Mouse (Mus musculus) heart, embryonic 15.5 days (tissue): Measurements from ENCODE around the gene Hspa1l. TPM values are rescaled to one million over a fixed set of nuclear protein-coding genes. Genes with fewer than 3 reads are reported as not detected.

Source experiments
- ATAC-seq: fragments of 200-750 bp; cut with Nextera tagmentation; replicated peaks from 2 replicates; pipeline ENCODE4 v1.8.0; 2017; ENCODE audit warnings: low read depth, moderate TSS enrichment; ENCODE audit not compliant: insufficient number of reproducible peaks, insufficient read depth, low FRiP score
- H3K27ac ChIP-seq: fragments of 300-500 bp; sonication (generic); 2 replicates; pipeline ENCODE4 v1.5.1; 2015; ENCODE audit warnings: mild to moderate bottlenecking, inconsistent platforms
- H3K27me3 ChIP-seq: fragments of 300-500 bp; sonication (generic); 2 replicates; pipeline ENCODE4 v1.6.1; 2015; ENCODE audit warnings: inconsistent platforms
- H3K36me3 ChIP-seq: fragments of 300-500 bp; sonication (generic); 2 replicates; pipeline ENCODE4 v1.6.1; 2015; ENCODE audit warnings: mild to moderate bottlenecking, inconsistent platforms
- H3K4me1 ChIP-seq: fragments of 300-500 bp; sonication (generic); replicated peaks from 2 replicates; pipeline ENCODE4 v1.6.1; 2015; ENCODE audit warnings: inconsistent platforms
- H3K4me2 ChIP-seq: fragments of 300-500 bp; sonication (generic); 2 replicates; pipeline ENCODE4 v1.6.1; 2015; ENCODE audit warnings: inconsistent platforms, mild to moderate bottlenecking, moderate library complexity
- H3K4me3 ChIP-seq: fragments of 300-500 bp; sonication (generic); 2 replicates; pipeline ENCODE4 v1.5.1; 2015; ENCODE audit warnings: mild to moderate bottlenecking, inconsistent platforms
- H3K9ac ChIP-seq: fragments of 300-500 bp; sonication (generic); 2 replicates; pipeline ENCODE4 v1.6.1; 2015; ENCODE audit warnings: mild to moderate bottlenecking, inconsistent platforms
- H3K9me3 ChIP-seq: fragments of 300-500 bp; sonication (generic); replicated peaks from 2 replicates; pipeline ENCODE4 v1.6.1; 2016; ENCODE audit warnings: inconsistent platforms
- WGBS: fragments of 180-500 bp; shearing (Covaris S2); methylation state at CpG from one replicate; pipeline ENCODE4 v1.1.7; 2015; ENCODE audit warnings: mixed read lengths; 5-methylcytosine and 5-hydroxymethylcytosine counted together
- polyA plus RNA-seq: library from polyadenylated mRNA; unstranded; fragments of >200 nt; fragmentation: Nextera tagmentation; extraction: Ambion mirVana; gene quantifications from 2 replicates; pipeline ENCODE4 v1.2.1, GENCODE M21; 2015

Hspa1l gene
- polyA plus RNA-seq, 1 experiment from 2014 or later, result 2.6 TPM

- no peak overlapping the region for H3K9ac ChIP-seq
- no peak overlapping the region for H3K27ac ChIP-seq
- no peak overlapping the region for H3K4me2 ChIP-seq
- peaks cover 2% of the 10 kb centered on the region; the same call in 1 of the 2 replicates for H3K36me3 ChIP-seq
- H3K9me3 ChIP-seq, result no peaks in the 10 kb centered on the region
- H3K4me1 ChIP-seq, result peaks cover 41% of the 10 kb centered on the region
- 86% methylated on average over 8 of the region's 8 CpGs for WGBS
- no peaks in the 10 kb centered on the region for H3K27me3 ChIP-seq
- no peak for ATAC-seq
- no peak overlapping the region for H3K4me3 ChIP-seq
These were observed 48.0 kb downstream of the Hspa1l start for GRCm38 (mm10) chr17:35020551-35020950.

- peaks cover 35% of the 10 kb centered on the region for H3K4me1 ChIP-seq
- 0 out of 2 replicates have a peak overlapping the region, but pooled peaks have one; percentile 6 for H3K4me3 ChIP-seq
- H3K36me3 ChIP-seq, result no peaks in the 10 kb centered on the region
- no peaks in the 10 kb centered on the region for H3K9me3 ChIP-seq
- peak overlapping the region; percentile 42 for H3K4me2 ChIP-seq
- no peaks in the 10 kb centered on the region for H3K27me3 ChIP-seq
- 10% methylated on average over 17 of the region's 17 CpGs for WGBS
- H3K27ac ChIP-seq, result peak overlapping the region; percentile 79
- H3K9ac ChIP-seq, result no peak overlapping the region
- ATAC-seq, result peak; percentile 27
These were observed 48.8 kb downstream of the Hspa1l start for GRCm38 (mm10) chr17:35021163-35021808.

- 19% methylated on average over 6 of the region's 6 CpGs for WGBS
- H3K4me2 ChIP-seq, result peak overlapping the region; percentile 42; the same call in 1 of the 2 replicates
- no peaks in the 10 kb centered on the region for H3K27me3 ChIP-seq
- H3K36me3 ChIP-seq, result no peaks in the 10 kb centered on the region
- peak overlapping the region; percentile 79 for H3K27ac ChIP-seq
- ATAC-seq, result peak; percentile 79
- no peak overlapping the region for H3K4me3 ChIP-seq
- no peaks in the 10 kb centered on the region for H3K9me3 ChIP-seq
- peaks cover 32% of the 10 kb centered on the region for H3K4me1 ChIP-seq
- H3K9ac ChIP-seq, result no peak overlapping the region
These were observed 49.5 kb downstream of the Hspa1l start for GRCm38 (mm10) chr17:35021842-35022477.

GRCm38 (mm10) chr17:35022541-35023060 lies 50.1 kb downstream of the Hspa1l start:
- no peaks in the 10 kb centered on the region for H3K27me3 ChIP-seq
- no peaks in the 10 kb centered on the region for H3K9me3 ChIP-seq
- 89% methylated on average over 8 of the region's 8 CpGs for WGBS
- H3K4me2 ChIP-seq, result no peak overlapping the region
- no peak overlapping the region for H3K4me3 ChIP-seq
- H3K4me1 ChIP-seq, result peaks cover 36% of the 10 kb centered on the region
- H3K9ac ChIP-seq, result no peak overlapping the region
- H3K36me3 ChIP-seq, result no peaks in the 10 kb centered on the region
- no peak for ATAC-seq
- peak overlapping the region; percentile 79 for H3K27ac ChIP-seq

GRCm38 (mm10) chr17:35023221-35023620 lies 50.7 kb downstream of the Hspa1l start:
- Histone ChIP-seq H3K4me2 (no peak overlapping the region), H3K36me3 (no peaks in the 10 kb centered on the region), H3K4me3 (no peak overlapping the region), H3K27ac (peak overlapping the region; percentile 79; the same call in 1 of the 2 replicates), H3K27me3 (no peaks in the 10 kb centered on the region), H3K9me3 (no peaks in the 10 kb centered on the region), H3K9ac (no peak overlapping the region), H3K4me1 (peaks cover 39% of the 10 kb centered on the region)
- ATAC-seq, result no peak
- WGBS, result 83% methylated on average over 5 of the region's 5 CpGs

- 56% methylated on average over 4 of the region's 4 CpGs for WGBS
- no peak for ATAC-seq
- H3K27ac ChIP-seq, result 0 out of 2 replicates have a peak overlapping the region, but pooled peaks have one; percentile 79
- no peaks in the 10 kb centered on the region for H3K27me3 ChIP-seq
- H3K9ac ChIP-seq, result no peak overlapping the region
- H3K4me1 ChIP-seq, result peaks cover 39% of the 10 kb centered on the region
- H3K9me3 ChIP-seq, result no peaks in the 10 kb centered on the region
- H3K4me3 ChIP-seq, result no peak overlapping the region
- no peak overlapping the region for H3K4me2 ChIP-seq
- H3K36me3 ChIP-seq, result no peaks in the 10 kb centered on the region
These were observed 51.3 kb downstream of the Hspa1l start for GRCm38 (mm10) chr17:35023756-35024155.

GRCm38 (mm10) chr17:35024261-35024660 lies 51.8 kb downstream of the Hspa1l start:
- Histone ChIP-seq H3K27ac (0 out of 2 replicates have a peak overlapping the region, but pooled peaks have one; percentile 28), H3K4me1 (peaks cover 39% of the 10 kb centered on the region)
- WGBS, result 62% methylated on average over 13 of the region's 13 CpGs

GRCm38 (mm10) chr17:35024691-35025488 lies 52.4 kb downstream of the Hspa1l start:
- H3K27me3 ChIP-seq, result no peaks in the 10 kb centered on the region; the same call in 1 of the 2 replicates
- no peak for ATAC-seq
- H3K4me3 ChIP-seq, result no peak overlapping the region
- H3K4me2 ChIP-seq, result no peak overlapping the region
- H3K4me1 ChIP-seq, result peaks cover 42% of the 10 kb centered on the region
- no peak overlapping the region for H3K27ac ChIP-seq
- H3K36me3 ChIP-seq, result no peaks in the 10 kb centered on the region
- H3K9me3 ChIP-seq, result no peaks in the 10 kb centered on the region
- WGBS, result 50% methylated on average over 8 of the region's 10 CpGs
- 0 out of 2 replicates have a peak overlapping the region, but pooled peaks have one; percentile 12 for H3K9ac ChIP-seq

More at GRCm38 (mm10) chr17:35024261-35024660, 51.8 kb downstream of the Hspa1l start:
- Histone ChIP-seq H3K36me3 (no peaks in the 10 kb centered on the region), H3K4me3 (no peak overlapping the region), H3K9ac (peak overlapping the region; percentile 12; the same call in 1 of the 2 replicates), H3K4me2 (no peak overlapping the region), H3K9me3 (no peaks in the 10 kb centered on the region), H3K27me3 (no peaks in the 10 kb centered on the region)
- ATAC-seq, result no peak

GRCm38 (mm10) chr17:35026206-35026605 lies 53.7 kb downstream of the Hspa1l start:
- Histone ChIP-seq H3K9me3 (no peaks in the 10 kb centered on the region), H3K27ac (no peak overlapping the region), H3K4me2 (no peak overlapping the region), H3K9ac (no peak overlapping the region), H3K36me3 (no peaks in the 10 kb centered on the region), H3K4me1 (peaks cover 39% of the 10 kb centered on the region), H3K4me3 (no peak overlapping the region), H3K27me3 (no peaks in the 10 kb centered on the region; the same call in 1 of the 2 replicates)
- ATAC-seq, result no peak
- 73% methylated on average over 5 of the region's 5 CpGs for WGBS

GRCm38 (mm10) chr17:35027277-35028068 lies 55.0 kb downstream of the Hspa1l start, which contains the start of gene Sapcd1:
Sapcd1 (minus strand) TSS chr17:35028016.
- peaks cover 35% of the 10 kb centered on the region for H3K4me1 ChIP-seq
- no peaks in the 10 kb centered on the region for H3K36me3 ChIP-seq
- ATAC-seq, result no peak
- no peak within 1 kb of the TSS for H3K4me3 ChIP-seq
- H3K27me3 ChIP-seq, result no peaks in the 10 kb centered on the region; the same call in 1 of the 2 replicates
- 36% methylated on average over 13 of the region's 13 CpGs for WGBS
- H3K4me2 ChIP-seq, result 0 out of 2 replicates have a peak within 1 kb of the TSS, but pooled peaks have one; percentile 22
- no peak within 1 kb of the TSS for H3K9ac ChIP-seq
- H3K9me3 ChIP-seq, result no peaks in the 10 kb centered on the region
- H3K27ac ChIP-seq, result 0 out of 2 replicates have a peak within 1 kb of the TSS, but pooled peaks have one; percentile 26
